Mouse (Mus musculus) MEL (cell line): ENCODE results near the gene Tyk2. TPM values are rescaled to one million over a fixed set of nuclear protein-coding genes. Genes with fewer than 3 reads are reported as not detected.

Experiments
- DNase-seq: peaks from one replicate; pipeline ENCODE4 v3.0.0; 2011; ENCODE audit warnings: low read depth, low spot score
- H3K27ac ChIP-seq: 2 replicates; pipeline ENCODE4 v1.5.1; 2012; ENCODE audit warnings: low read depth, mild to moderate bottlenecking, control low read depth, low read length, moderate library complexity; ENCODE audit not compliant: control insufficient read depth
- H3K27me3 ChIP-seq, 2 experiments: fragments of 150-350 bp in 1 of 2; sonication (generic) in 1 of 2; 2 replicates each; pipeline ENCODE4 v1.6.1; 2012; ENCODE audit warnings: low read length in 2 of 2, mild to moderate bottlenecking in 2 of 2, improper control_type of control experiment in 1 of 2, moderate library complexity in 1 of 2; ENCODE audit not compliant: insufficient read depth in 2 of 2, control insufficient read depth in 1 of 2
- H3K36me3 ChIP-seq, 2 experiments: 2 replicates each; pipeline ENCODE4 v1.6.1; 2012 to 2014; ENCODE audit warnings: low read length in 2 of 2, improper control_type of control experiment in 1 of 2, inconsistent platforms in 1 of 2, mild to moderate bottlenecking in 1 of 2; ENCODE audit not compliant: insufficient read depth in 2 of 2, control insufficient read depth in 1 of 2
- H3K4me1 ChIP-seq, 2 experiments: fragments of 150-350 bp in 1 of 2; sonication (generic) in 1 of 2; 2 replicates each; pipeline ENCODE4 v1.6.1; 2012; ENCODE audit warnings: low read length in 2 of 2, improper control_type of control experiment in 1 of 2, mild to moderate bottlenecking in 1 of 2; ENCODE audit not compliant: insufficient read depth in 2 of 2, control insufficient read depth in 1 of 2
- H3K4me3 ChIP-seq, 2 experiments: fragments of 150-350 bp in 1 of 2; sonication (generic) in 1 of 2; 2 replicates each; pipeline ENCODE4 v1.5.1; 2012; ENCODE audit warnings: low read depth in 2 of 2, low read length in 2 of 2, mild to moderate bottlenecking in 2 of 2, moderate library complexity in 2 of 2, control low read depth in 1 of 2, improper control_type of control experiment in 1 of 2; ENCODE audit not compliant: control insufficient read depth in 1 of 2, insufficient read depth in 1 of 2
- H3K79me2 ChIP-seq: 2 replicates; pipeline ENCODE4 v1.6.1; 2012; ENCODE audit warnings: mild to moderate bottlenecking, low read length, moderate library complexity; ENCODE audit not compliant: control insufficient read depth, poor library complexity, insufficient read depth
- H3K9ac ChIP-seq: 2 replicates; pipeline ENCODE4 v1.6.1; 2012; ENCODE audit warnings: low read depth, mild to moderate bottlenecking, control low read depth, low read length, moderate library complexity; ENCODE audit not compliant: control insufficient read depth, poor library complexity, severe bottlenecking
- H3K9me3 ChIP-seq: fragments of 150-350 bp; sonication (generic); replicated peaks from 2 replicates; pipeline ENCODE4 v1.6.1; 2012; ENCODE audit warnings: mild to moderate bottlenecking, low read length, improper control_type of control experiment, moderate library complexity; ENCODE audit not compliant: insufficient read depth
- CHD1 ChIP-seq: IDR thresholded peaks from 2 replicates; pipeline ENCODE4 v1.6.1; 2012; ENCODE audit warnings: low read depth, mild to moderate bottlenecking, inconsistent platforms, low read length, improper control_type of control experiment
- E2F4 ChIP-seq: IDR thresholded peaks from 2 replicates; pipeline ENCODE4 v1.6.1; 2011; ENCODE audit warnings: low read depth, low read length, improper control_type of control experiment, borderline replicate concordance
- HCFC1 ChIP-seq: IDR thresholded peaks from 2 replicates; pipeline ENCODE4 v1.6.1; 2012; ENCODE audit warnings: low read depth, mild to moderate bottlenecking, inconsistent platforms, low read length, improper control_type of control experiment, moderate library complexity
- KAT2A ChIP-seq: conservative IDR thresholded peaks from 2 replicates; pipeline ENCODE4 v1.6.1; 2012; ENCODE audit warnings: low read depth, low read length, improper control_type of control experiment, inconsistent platforms
- MAX ChIP-seq: IDR thresholded peaks from 2 replicates; pipeline ENCODE4 v1.6.1; 2011; ENCODE audit warnings: low read length, improper control_type of control experiment
- MYB ChIP-seq: IDR thresholded peaks from 2 replicates; pipeline ENCODE4 v1.6.1; 2011; ENCODE audit warnings: mild to moderate bottlenecking, low read depth, low read length, improper control_type of control experiment
- NRF1 ChIP-seq: IDR thresholded peaks from 2 replicates; pipeline ENCODE4 v1.6.1; 2014; ENCODE audit warnings: low read depth, mild to moderate bottlenecking, inconsistent platforms, low read length, improper control_type of control experiment, moderate library complexity; ENCODE audit not compliant: poor library complexity, insufficient read depth, severe bottlenecking
- POLR2A ChIP-seq, 2 experiments: IDR thresholded peaks; 2 replicates each; pipeline ENCODE4 v1.6.1; 2011 to 2012; ENCODE audit warnings: low read length in 2 of 2, mild to moderate bottlenecking in 2 of 2, control low read depth in 1 of 2, improper control_type of control experiment in 1 of 2, low read depth in 1 of 2, moderate library complexity in 1 of 2; ENCODE audit not compliant: control insufficient read depth in 1 of 2, insufficient read depth in 1 of 2, poor library complexity in 1 of 2
- RAD21 ChIP-seq: IDR thresholded peaks from 2 replicates; pipeline ENCODE4 v1.6.1; 2011; ENCODE audit warnings: mild to moderate bottlenecking, low read depth, low read length, improper control_type of control experiment
- TBP ChIP-seq: IDR thresholded peaks from 2 replicates; pipeline ENCODE4 v1.8.0; 2011; ENCODE audit warnings: low read depth, low read length, improper control_type of control experiment
- UBTF ChIP-seq: IDR thresholded peaks from 2 replicates; pipeline ENCODE4 v1.6.1; 2012; ENCODE audit warnings: low read depth, mild to moderate bottlenecking, inconsistent platforms, low read length, improper control_type of control experiment, moderate library complexity, borderline replicate concordance; ENCODE audit not compliant: insufficient read depth
- ZC3H11A ChIP-seq: IDR thresholded peaks from 2 replicates; pipeline ENCODE4 v1.6.1; 2012; ENCODE audit warnings: low read depth, mild to moderate bottlenecking, inconsistent platforms, low read length, improper control_type of control experiment
- polyA plus RNA-seq, 2 experiments: library from polyadenylated mRNA; stranded (reverse) in 1 of 2; unstranded in 1 of 2; fragments of >175 nt in 1 of 2; fragments of >200 nt in 1 of 2; gene quantifications; 2 replicates each; pipeline versions ENCODE4 v1.2.1 to v1.2.4; 2012; ENCODE audit warnings: low replicate concordance in 2 of 2, low read depth in 1 of 2; ENCODE audit not compliant: insufficient read length in 2 of 2, insufficient read depth in 1 of 2, missing spikeins in 1 of 2
- total RNA-seq: library from RNA; depleted of rRNA; stranded (reverse); fragments of 300-350 nt; gene quantifications from 2 replicates; pipeline ENCODE4 v1.2.3, GENCODE M21; 2012

The Tyk2 gene
- total and polyA plus RNA-seq, 3 experiments: 43.8 to 63.3 TPM; not detected in 1

GRCm38 (mm10) chr9:21164072-21164471 lies 33.0 kb upstream of the Tyk2 start:
- Histone ChIP-seq H3K4me3 (peak overlapping the region; percentile 40 to 50), H3K9me3 (no peaks in the 10 kb centered on the region), H3K9ac (peak overlapping the region; percentile 56), H3K4me1 (peaks cover 15 to 35% of the 10 kb centered on the region in 2 experiments), H3K27me3 (no peaks in the 10 kb centered on the region), H3K79me2 (peaks cover 18% of the 10 kb centered on the region), H3K27ac (no peak overlapping the region), H3K36me3 (peaks cover 0 to 19% of the 10 kb centered on the region in 2 experiments; a peak in 2 of 4 replicates)
- no peak for TF ChIP-seq RAD21
- TF ChIP-seq E2F4: no peak
- TF ChIP-seq CHD1: no peak
- peak in 1 of 2 experiments; percentile 24; a peak in 1 of 4 replicates for TF ChIP-seq POLR2A (IDR thresholded peaks at IDR 0.05; ENCODE audit: control insufficient read depth in 1 of 2, insufficient read depth in 1 of 2, low read depth in 1 of 2, low read length in 2 of 2, poor library complexity in 1 of 2)
- no peak for TF ChIP-seq MYB
- no peak; the same call in 1 of the 2 replicates for TF ChIP-seq UBTF
- no peak for TF ChIP-seq KAT2A
- DNase-seq: peak; percentile 78

GRCm38 (mm10) chr9:21163086-21164050 lies 32.3 kb upstream of the Tyk2 start:
- H3K9ac ChIP-seq: peak overlapping the region; percentile 56
- peak; percentile 72 for DNase-seq
- TF ChIP-seq NRF1: no peak
- peak; percentile 91 for TF ChIP-seq TBP
- TF ChIP-seq MAX: no peak
- TF ChIP-seq HCFC1: no peak
- TF ChIP-seq ZC3H11A: no peak

More at GRCm38 (mm10) chr9:21163086-21164050, 32.3 kb upstream of the Tyk2 start:
- no peak overlapping the region for H3K27ac ChIP-seq
- H3K79me2 ChIP-seq: peaks cover 18% of the 10 kb centered on the region
- no peaks in the 10 kb centered on the region for H3K9me3 ChIP-seq
- H3K4me3 ChIP-seq: peak overlapping the region; percentile 40 to 50; a peak in 3 of 4 replicates
- H3K36me3 ChIP-seq: peaks cover 0 to 17% of the 10 kb centered on the region in 2 experiments; a peak in 2 of 4 replicates
- no peaks in the 10 kb centered on the region for H3K27me3 ChIP-seq
- H3K4me1 ChIP-seq: peaks cover 14 to 34% of the 10 kb centered on the region in 2 experiments
